Mouse (Mus musculus) cerebellum, postnatal 14 days (tissue): ENCODE measurements around the gene Olfr1508.
"Not testable (repeated sequence)": the region's sequence is repeated elsewhere in the genome, so short reads cannot be mapped to it uniquely, and the experiment has no call there.

Experiments
- DNase-seq, 2 experiments: peaks; one replicate each; pipeline ENCODE4 v3.0.0; 2021; ENCODE audit warnings: mixed read lengths in 2 of 2

Gene Olfr1508

GRCm38 (mm10) chr14:52467395-52467794, at the start of gene Olfr1508:
Olfr1508 (minus strand) TSS chr14:52467495.
- no peak for DNase-seq

- no peak for DNase-seq
Measured at GRCm38 (mm10) chr14:52495516-52495915, 28.2 kb upstream of the Olfr1508 start, which contains the start of gene Olfr1507. Olfr1507 (minus strand) TSS chr14:52495749.

- no peak for DNase-seq
Measured at GRCm38 (mm10) chr14:52465738-52466137, 1.6 kb downstream of the Olfr1508 start.

GRCm38 (mm10) chr14:52461928-52462327, 5.4 kb downstream of the Olfr1508 start:
- DNase-seq = no peak

GRCm38 (mm10) chr14:52451138-52451537, 16.2 kb downstream of the Olfr1508 start:
- DNase-seq = no peak

GRCm38 (mm10) chr14:52442690-52443089, 24.6 kb downstream of the Olfr1508 start, which contains the start of gene Olfr1509:
Olfr1509 (plus strand) TSS chr14:52442990.
- no peak for DNase-seq

GRCm38 (mm10) chr14:52427686-52428085, 39.6 kb downstream of the Olfr1508 start:
- no peak for DNase-seq

- DNase-seq = no peak
Measured at GRCm38 (mm10) chr14:52414273-52414672, 53.0 kb downstream of the Olfr1508 start, which contains the start of gene Olfr1510. Olfr1510 (minus strand) TSS chr14:52414373.

GRCm38 (mm10) chr14:52410142-52410919, 57.0 kb downstream of the Olfr1508 start:
- not testable (repeated sequence) for DNase-seq
